8 mouse cellular contexts compared by ENCODE assay signal in genomic region chr2:93192671-93193080, GRCm38 (mm10). TPM values are rescaled to one million over a fixed set of nuclear protein-coding genes. Genes with fewer than 3 reads are reported as not detected.
DNase-seq lines count a peak whose midpoint lies in the region; ATAC-seq and TF ChIP-seq lines count a peak whose summit lies in the region.

No protein-coding gene starts in this region.

- WGBS in intestine, embryonic 15.5 days: 19% methylated on average over 6 of the region's 6 CpGs
- WGBS in intestine, embryonic 16.5 days: 21% methylated on average over 6 of the region's 6 CpGs
- WGBS in embryonic facial prominence, embryonic 11.5 days: 5% methylated on average over 6 of the region's 6 CpGs
- 13% methylated on average over 6 of the region's 6 CpGs for WGBS in lung, postnatal 0 days

- intact Hi-C loops in gastrocnemius, adult 2 months (cut with DNase I): no loop called here

- H3K36me3 ChIP-seq in intestine, embryonic 15.5 days: no peaks in the 10 kb centered on the region
- H3K36me3 ChIP-seq in intestine, embryonic 16.5 days (ENCODE audit: control insufficient read depth, insufficient read depth, low read length): no peaks in the 10 kb centered on the region
- no peaks in the 10 kb centered on the region for H3K36me3 ChIP-seq in embryonic facial prominence, embryonic 11.5 days (replicated peaks; ENCODE audit: control insufficient read depth, insufficient read depth, low read depth, low read length)
- H3K36me3 ChIP-seq in lung, postnatal 0 days (ENCODE audit: insufficient read depth, low read length): no peaks in the 10 kb centered on the region

- no peak for TF ChIP-seq EP300 in lung, postnatal 0 days (IDR thresholded peaks at IDR 0.05)

- ATAC-seq in intestine, embryonic 15.5 days: no peak
- ATAC-seq in intestine, embryonic 16.5 days: no peak
- ATAC-seq in embryonic facial prominence, embryonic 11.5 days (replicated peaks; ENCODE audit: insufficient number of reproducible peaks, low FRiP score, low TSS enrichment, low read depth): no peak
- ATAC-seq in lung, postnatal 0 days: no peak

- H3K4me1 ChIP-seq in intestine, embryonic 15.5 days (replicated peaks): peaks cover 56% of the 10 kb centered on the region
- peaks cover 39% of the 10 kb centered on the region for H3K4me1 ChIP-seq in intestine, embryonic 16.5 days (ENCODE audit: control insufficient read depth, insufficient read depth, low read length)
- H3K4me1 ChIP-seq in embryonic facial prominence, embryonic 11.5 days (ENCODE audit: control insufficient read depth, insufficient read depth, low read length): peaks cover 4% of the 10 kb centered on the region
- peaks cover 16% of the 10 kb centered on the region for H3K4me1 ChIP-seq in lung, postnatal 0 days (ENCODE audit: insufficient read depth, low read depth, low read length)

- H3K4me3 ChIP-seq in intestine, embryonic 15.5 days (replicated peaks): no peak overlapping the region
- no peak overlapping the region for H3K4me3 ChIP-seq in intestine, embryonic 16.5 days (ENCODE audit: low read length)
- no peak overlapping the region for H3K4me3 ChIP-seq in embryonic facial prominence, embryonic 11.5 days (ENCODE audit: low read depth, low read length)
- H3K4me3 ChIP-seq in lung, postnatal 0 days (ENCODE audit: low read depth, low read length): no peak overlapping the region
- H3K4me3 ChIP-seq in gastrocnemius, adult 2 months: no peak overlapping the region

- TF ChIP-seq CTCF in lung, postnatal 0 days (IDR thresholded peaks at IDR 0.05): no peak
- TF ChIP-seq CTCF in gastrocnemius, adult 2 months (IDR thresholded peaks at IDR 0.05): no peak

- peak; percentile 55 for DNase-seq in embryonic facial prominence, embryonic 11.5 days (ENCODE audit: low spot score)
- DNase-seq in lung, postnatal 0 days (ENCODE audit: low spot score): peak; percentile 41
- DNase-seq in retina, embryonic 14.5 days (ENCODE audit: low spot score): peak; percentile 62
- no peak for DNase-seq in left cerebral cortex, adult 18-20 months (ENCODE audit: low spot score in 2 of 2)
- DNase-seq in layer of hippocampus, postnatal 10 days (ENCODE audit: low spot score in 2 of 2): no peak
- no peak for DNase-seq in gastrocnemius, adult 2 months

- H3K9me3 ChIP-seq in intestine, embryonic 15.5 days: no peaks in the 10 kb centered on the region
- no peaks in the 10 kb centered on the region for H3K9me3 ChIP-seq in intestine, embryonic 16.5 days (ENCODE audit: control insufficient read depth, low read length)
- no peaks in the 10 kb centered on the region for H3K9me3 ChIP-seq in embryonic facial prominence, embryonic 11.5 days (replicated peaks; ENCODE audit: control insufficient read depth, low read length)
- no peaks in the 10 kb centered on the region for H3K9me3 ChIP-seq in lung, postnatal 0 days (ENCODE audit: low read length)

- H3K27me3 ChIP-seq in intestine, embryonic 15.5 days (replicated peaks): no peaks in the 10 kb centered on the region
- no peaks in the 10 kb centered on the region for H3K27me3 ChIP-seq in intestine, embryonic 16.5 days (replicated peaks; ENCODE audit: control insufficient read depth, insufficient read depth, low read length)
- H3K27me3 ChIP-seq in embryonic facial prominence, embryonic 11.5 days (ENCODE audit: control insufficient read depth, insufficient read depth, low read length): no peaks in the 10 kb centered on the region
- no peaks in the 10 kb centered on the region for H3K27me3 ChIP-seq in lung, postnatal 0 days (replicated peaks; ENCODE audit: insufficient read depth, low read length)

- H3K27ac ChIP-seq in intestine, embryonic 15.5 days: no peak overlapping the region
- no peak overlapping the region for H3K27ac ChIP-seq in intestine, embryonic 16.5 days (ENCODE audit: low read length)
- H3K27ac ChIP-seq in embryonic facial prominence, embryonic 11.5 days (replicated peaks; ENCODE audit: low read depth, low read length): no peak overlapping the region
- no peak overlapping the region for H3K27ac ChIP-seq in lung, postnatal 0 days (ENCODE audit: low read length)
- H3K27ac ChIP-seq in gastrocnemius, adult 2 months: no peak overlapping the region

- H3K9ac ChIP-seq in intestine, embryonic 15.5 days: no peak overlapping the region
- H3K9ac ChIP-seq in intestine, embryonic 16.5 days (ENCODE audit: low read depth, low read length): no peak overlapping the region
- no peak overlapping the region for H3K9ac ChIP-seq in embryonic facial prominence, embryonic 11.5 days (replicated peaks; ENCODE audit: low read length)
- H3K9ac ChIP-seq in lung, postnatal 0 days (replicated peaks; ENCODE audit: low read depth): no peak overlapping the region

- H3K4me2 ChIP-seq in intestine, embryonic 15.5 days (replicated peaks): 0 out of 2 replicates have a peak overlapping the region, but pooled peaks have one; percentile 7
- no peak overlapping the region for H3K4me2 ChIP-seq in intestine, embryonic 16.5 days (ENCODE audit: low read depth, low read length)
- H3K4me2 ChIP-seq in embryonic facial prominence, embryonic 11.5 days (ENCODE audit: low read depth, low read length): no peak overlapping the region
- no peak overlapping the region for H3K4me2 ChIP-seq in lung, postnatal 0 days (replicated peaks; ENCODE audit: low read depth, low read length)

RNA-seq across cellular contexts. Expression of gene Trp53i11, which starts 5.3 kb away (rescaled TPM):
- 36.0 and 38.8 TPM in 2 replicates for polyA plus RNA-seq in intestine, embryonic 15.5 days (2015; fragmentation: Nextera tagmentation; extraction: Ambion mirVana)
- polyA plus RNA-seq in intestine, embryonic 16.5 days (2015; fragmentation: Nextera tagmentation; extraction: Ambion mirVana): 49.3 and 52.1 TPM in 2 replicates
- polyA plus RNA-seq in embryonic facial prominence, embryonic 11.5 days (2014; fragmentation: Nextera tagmentation; extraction: Ambion mirVana): 53.6 and 69.0 TPM in 2 replicates
- polyA plus RNA-seq in lung, postnatal 0 days (2015; fragmentation: Nextera tagmentation; extraction: Ambion mirVana): 14.8 and 21.1 TPM in 2 replicates
- 100 to 1,000 TPM; 112 to 128 TPM for total RNA-seq in left cerebral cortex, adult 18-20 months (2021)
- total RNA-seq in layer of hippocampus, postnatal 10 days (2021): 10 to 100 TPM; 50.8 to 51.5 TPM
- total RNA-seq in gastrocnemius, adult 2 months (2021): 1 to 10 TPM; 3.4 to 6.1 TPM

Comparison
In these comparisons a context has a peak if more than half of its experiments do, and no peak if none do; other contexts are left out.
1. DNase-seq: peak in embryonic facial prominence, embryonic 11.5 days (single experiment), lung, postnatal 0 days (single experiment) and retina, embryonic 14.5 days (single experiment); none in left cerebral cortex, adult 18-20 months (0 of 2), layer of hippocampus, postnatal 10 days (0 of 2) and gastrocnemius, adult 2 months (single experiment).